Mouse (Mus musculus): ENCODE measurements around the gene Dlg5.

Dlg5 gene

GRCm38 (mm10) chr14:24190131-24190530 lies 55.6 kb downstream of the Dlg5 start:
- no peak for DNase-seq (ENCODE audit: low spot score)

GRCm38 (mm10) chr14:24189598-24189997 lies 56.1 kb downstream of the Dlg5 start:
- DNase-seq (ENCODE audit: low spot score), result no peak

GRCm38 (mm10) chr14:24185514-24185913 lies 60.2 kb downstream of the Dlg5 start:
- no peak for DNase-seq (ENCODE audit: low spot score)

DNA sequence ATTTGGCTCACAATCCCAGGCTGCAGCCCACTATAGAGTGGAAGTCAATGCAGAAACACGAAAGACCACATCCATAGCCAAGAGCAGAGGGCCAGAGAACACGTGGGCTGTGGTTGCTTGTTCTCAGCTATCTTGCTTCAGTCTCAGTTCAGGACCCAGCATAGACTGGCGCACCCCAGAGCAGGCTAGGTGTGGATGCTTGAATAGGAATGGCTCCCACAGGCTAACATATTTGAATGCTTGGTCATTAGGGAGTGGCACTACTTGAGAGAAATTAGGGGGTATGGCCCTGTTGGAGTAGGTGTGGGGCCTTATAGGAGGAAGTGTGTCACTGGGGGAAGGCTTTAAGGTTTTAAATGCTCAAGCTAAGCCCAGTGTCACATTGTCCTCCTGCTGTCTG lies 62.8 kb downstream of the Dlg5 start:
- no peak for DNase-seq (ENCODE audit: low spot score)

GRCm38 (mm10) chr14:24181811-24182506 lies 63.8 kb downstream of the Dlg5 start:
- peak; percentile 92 for DNase-seq (ENCODE audit: low spot score)

DNA sequence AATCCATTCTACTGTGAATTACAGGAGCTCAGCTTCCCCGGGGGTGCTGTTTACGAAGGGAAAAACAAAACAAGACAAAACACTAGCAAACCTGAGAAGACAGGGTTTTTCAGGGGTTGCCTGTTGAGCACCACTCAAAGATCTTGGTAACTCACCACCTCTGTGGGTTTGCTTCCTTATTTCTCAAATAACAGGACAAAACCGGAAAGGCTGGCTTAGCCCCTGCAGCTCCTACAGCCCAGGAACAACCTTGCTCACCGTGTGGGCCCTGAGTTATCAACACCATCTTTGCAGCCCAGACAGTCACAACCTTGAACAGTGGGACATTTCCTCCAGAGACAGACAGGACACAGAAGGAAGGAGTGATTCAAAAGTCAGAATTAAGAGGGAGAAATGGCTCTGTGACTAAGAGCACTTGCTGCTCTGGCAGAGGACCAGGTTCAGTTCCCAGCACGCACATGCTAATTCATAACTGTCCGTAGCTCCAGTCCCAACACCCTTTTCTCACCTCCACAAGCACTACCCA lies 66.2 kb downstream of the Dlg5 start:
- DNase-seq (ENCODE audit: low spot score), result no peak

DNA sequence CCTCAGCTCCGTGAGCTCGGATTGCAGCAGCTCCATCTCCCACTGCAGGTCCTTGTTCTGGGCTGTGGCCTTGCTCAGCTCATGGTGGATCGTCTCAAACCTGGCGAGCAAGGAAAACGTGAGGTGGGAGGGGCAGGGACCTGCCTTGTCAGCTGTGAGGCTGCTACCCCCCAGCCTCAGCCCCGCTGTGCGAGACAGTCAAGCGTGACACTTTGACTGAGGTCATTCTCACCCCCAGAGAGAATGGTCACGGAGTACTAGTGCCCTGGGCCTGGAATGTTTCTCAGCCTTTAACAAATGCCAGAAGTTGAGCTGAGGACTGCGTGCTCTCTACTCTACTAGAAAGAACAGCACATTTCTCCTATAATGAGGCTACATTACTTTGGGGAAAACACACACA lies 69.1 kb downstream of the Dlg5 start:
- DNase-seq (ENCODE audit: low spot score), result no peak

DNA sequence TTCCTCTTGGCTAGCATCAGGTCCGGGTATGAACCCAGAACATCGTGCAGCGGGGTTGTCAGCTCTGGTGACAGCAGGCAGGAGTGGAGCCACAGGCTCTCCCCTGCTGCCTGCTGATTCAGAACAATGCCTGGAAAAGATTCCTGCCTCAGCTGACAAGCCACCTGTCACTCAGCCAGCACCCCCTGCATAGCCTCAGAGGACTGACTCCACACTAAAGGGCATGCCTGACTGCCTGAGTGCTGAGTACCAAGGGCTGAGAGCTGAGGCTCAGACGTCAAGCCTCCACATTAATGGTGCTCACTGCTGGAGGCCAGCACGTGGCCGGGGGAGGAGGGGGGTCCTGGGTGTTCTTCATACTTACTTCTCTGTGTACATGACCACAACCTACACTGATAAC lies 72.4 kb downstream of the Dlg5 start:
- no peak for DNase-seq (ENCODE audit: low spot score)

DNA sequence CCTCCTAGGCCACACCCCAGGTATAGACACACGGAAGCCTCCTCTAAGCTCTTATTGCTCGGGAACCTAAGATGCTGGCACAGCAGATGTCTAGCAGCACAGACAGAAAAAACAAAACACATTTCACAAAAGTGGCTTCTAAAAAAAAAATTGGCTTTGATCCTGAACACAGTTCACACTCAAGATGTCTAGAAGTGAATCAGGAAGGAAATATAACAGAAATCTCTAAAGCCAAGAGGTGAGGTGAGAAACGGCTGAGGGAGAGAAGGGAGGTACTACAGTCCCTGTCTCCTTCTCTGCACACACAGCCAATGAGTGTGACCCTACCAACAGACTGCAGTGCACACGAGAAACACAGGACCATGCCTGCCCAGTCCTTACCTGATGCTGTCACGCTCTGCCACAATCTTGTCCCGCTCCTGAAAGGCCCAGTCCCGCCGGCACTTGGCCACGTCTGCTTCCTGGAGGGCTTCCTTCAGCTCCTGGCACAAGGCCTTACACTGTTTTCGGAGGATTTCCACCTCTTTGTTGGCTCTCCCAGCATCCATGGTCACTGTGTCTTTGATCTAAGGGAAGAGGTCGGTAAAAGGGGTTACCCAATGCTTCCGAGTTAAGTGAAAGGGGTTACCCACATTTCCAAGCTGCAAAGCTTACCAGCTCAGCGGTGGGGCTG lies 73.9 kb downstream of the Dlg5 start:
- DNase-seq (ENCODE audit: low spot score), result no peak

GRCm38 (mm10) chr14:24166046-24166445 lies 79.7 kb downstream of the Dlg5 start:
- DNase-seq (ENCODE audit: low spot score), result no peak

- no peak for DNase-seq (ENCODE audit: low spot score)
Measured at GRCm38 (mm10) chr14:24164721-24165367, 80.9 kb downstream of the Dlg5 start.

- DNase-seq (ENCODE audit: low spot score), result no peak
Measured at GRCm38 (mm10) chr14:24162856-24163255, 82.9 kb downstream of the Dlg5 start.

GRCm38 (mm10) chr14:24148892-24149291 lies 96.8 kb downstream of the Dlg5 start:
- no peak for DNase-seq (ENCODE audit: low spot score)

GRCm38 (mm10) chr14:24144821-24145220 lies 100.9 kb downstream of the Dlg5 start:
- no peak for DNase-seq (ENCODE audit: low spot score)

GRCm38 (mm10) chr14:24144421-24144820 lies 101.3 kb downstream of the Dlg5 start:
- no peak for DNase-seq (ENCODE audit: low spot score)

- no peak for DNase-seq (ENCODE audit: low spot score)
Measured at GRCm38 (mm10) chr14:24142926-24143430, 102.7 kb downstream of the Dlg5 start.

- DNase-seq (ENCODE audit: low spot score), result no peak
Measured at GRCm38 (mm10) chr14:24141727-24142126, 104.0 kb downstream of the Dlg5 start.

- DNase-seq (ENCODE audit: low spot score), result no peak
Measured at GRCm38 (mm10) chr14:24140297-24140812, 105.4 kb downstream of the Dlg5 start.

DNA sequence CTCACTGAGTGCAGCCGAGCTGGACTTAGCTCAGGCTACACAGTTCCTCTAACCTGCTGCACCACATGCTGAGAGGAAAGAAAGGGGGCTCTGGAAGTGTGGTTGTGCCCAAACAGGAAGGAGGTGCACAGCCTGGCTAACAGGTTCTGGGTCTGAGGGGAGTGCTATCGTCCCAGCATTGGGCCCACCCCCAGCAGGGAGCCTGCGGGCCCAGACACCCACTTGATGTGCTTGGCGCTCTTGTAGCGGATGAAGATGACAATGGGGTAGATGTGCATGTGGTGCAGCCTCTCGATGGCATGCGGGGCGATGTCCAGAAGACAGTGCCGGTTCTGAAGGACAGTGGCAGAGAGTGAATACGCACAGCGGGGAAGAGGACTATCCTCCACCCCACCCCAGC lies 108.8 kb downstream of the Dlg5 start:
- DNase-seq (ENCODE audit: low spot score), result no peak

DNA sequence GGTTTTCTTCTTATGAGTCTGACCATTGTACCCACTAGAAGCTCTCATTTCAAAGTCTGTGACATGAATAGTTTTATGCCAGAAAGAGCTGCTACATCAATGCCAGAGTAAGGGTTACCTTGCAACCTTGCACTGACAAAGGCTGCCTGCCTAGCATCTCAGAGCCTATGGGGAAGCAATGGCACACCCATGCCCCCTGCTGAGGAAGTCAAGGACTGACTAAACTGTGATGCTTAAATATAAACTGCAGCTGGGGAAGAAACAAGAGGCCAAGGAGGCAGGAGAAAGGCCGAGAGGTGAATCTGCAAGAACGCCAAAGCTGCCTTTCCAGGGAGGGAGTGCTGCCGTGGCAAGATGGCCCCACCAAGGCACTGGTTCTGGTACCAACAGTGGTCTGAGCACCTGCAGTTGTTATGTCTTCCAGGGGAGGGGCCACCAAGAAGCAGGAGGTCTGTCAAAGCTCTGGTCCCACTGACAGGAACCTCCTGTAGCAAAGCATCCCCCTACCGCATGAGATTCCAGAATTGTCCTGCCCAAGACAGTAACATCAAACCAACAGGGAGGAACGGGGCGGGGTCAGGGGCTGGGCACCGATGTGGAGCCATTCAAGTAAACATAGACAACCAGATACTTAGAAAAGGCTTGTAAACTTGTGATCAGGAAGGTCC lies 111.0 kb downstream of the Dlg5 start:
- DNase-seq (ENCODE audit: low spot score), result no peak

DNA sequence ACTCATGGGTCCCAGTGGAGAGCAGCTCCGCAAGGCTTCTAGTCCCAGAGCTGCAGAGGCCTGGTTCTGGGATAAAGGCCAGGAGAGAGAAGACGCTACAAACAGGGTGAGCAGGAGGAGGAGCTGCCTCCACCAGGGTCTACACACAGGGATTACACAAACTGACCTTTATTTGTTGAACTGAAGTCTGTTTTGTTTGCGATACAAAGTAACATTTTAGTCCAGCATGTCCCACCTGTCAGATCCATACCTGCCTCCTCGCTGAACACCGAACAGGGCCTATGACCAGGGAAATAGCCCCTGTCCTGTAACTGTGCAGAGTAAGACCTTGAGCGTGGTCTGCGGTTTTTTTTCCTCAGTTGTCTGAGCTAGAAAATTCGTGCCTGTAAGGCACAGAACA lies 111.9 kb downstream of the Dlg5 start:
- no peak for DNase-seq (ENCODE audit: low spot score)

DNA sequence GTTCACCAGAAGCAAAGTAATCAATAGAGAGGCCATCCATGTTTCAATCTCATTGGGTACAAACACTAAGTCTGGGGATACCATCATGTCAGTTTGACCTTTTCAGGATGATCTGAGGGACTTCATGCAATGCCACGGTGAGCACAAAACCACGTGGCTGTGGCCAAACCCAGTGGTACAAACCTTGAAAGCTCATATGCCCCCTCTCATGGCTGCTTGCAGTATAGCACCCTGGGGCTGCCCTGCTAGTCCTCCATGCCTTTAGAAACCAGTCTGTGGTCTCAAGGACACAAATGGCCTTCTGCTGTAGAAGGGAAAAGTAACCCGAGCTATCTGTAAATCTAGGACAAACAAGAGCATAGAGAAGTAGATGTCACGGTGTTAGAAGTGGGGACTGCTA lies 113.6 kb downstream of the Dlg5 start:
- no peak for DNase-seq (ENCODE audit: low spot score)

Measured in layer of hippocampus, adult 9-10 months (tissue).